Mouse (Mus musculus) limb, embryonic 14.5 days (tissue): ENCODE results near the gene Pdgfc. TPM values are rescaled to one million over a fixed set of nuclear protein-coding genes. Genes with fewer than 3 reads are reported as not detected.

ENCODE experiments used
- ATAC-seq: fragments of 200-750 bp; cut with Nextera tagmentation; 2 replicates; pipeline ENCODE4 v1.8.0; 2017; ENCODE audit warnings: low read depth, moderate number of reproducible peaks, moderate TSS enrichment; ENCODE audit not compliant: low FRiP score
- DNase-seq: peaks from one replicate; pipeline ENCODE4 v3.0.0-alpha.2; 2015; ENCODE audit warnings: low spot score
- H3K27ac ChIP-seq: fragments of 300-500 bp; sonication (generic); replicated peaks from 2 replicates; pipeline ENCODE4 v1.5.1; 2014; ENCODE audit warnings: low read depth, mild to moderate bottlenecking, low read length, moderate library complexity, mixed read lengths
- H3K27me3 ChIP-seq: fragments of 300-500 bp; sonication (generic); 2 replicates; pipeline ENCODE4 v1.6.1; 2014; ENCODE audit warnings: low read length, mixed read lengths; ENCODE audit not compliant: control insufficient read depth, insufficient read depth
- H3K36me3 ChIP-seq: fragments of 300-500 bp; sonication (generic); 2 replicates; pipeline ENCODE4 v1.6.1; 2014; ENCODE audit warnings: mild to moderate bottlenecking, low read length, moderate library complexity, mixed read lengths; ENCODE audit not compliant: control insufficient read depth, insufficient read depth
- H3K4me1 ChIP-seq: fragments of 300-500 bp; sonication (generic); 2 replicates; pipeline ENCODE4 v1.6.1; 2014; ENCODE audit warnings: antibody characterized with exemption, low read length, mixed read lengths; ENCODE audit not compliant: control insufficient read depth, insufficient read depth
- H3K4me2 ChIP-seq: fragments of 300-500 bp; sonication (generic); replicated peaks from 2 replicates; pipeline ENCODE4 v1.6.1; 2014; ENCODE audit warnings: low read depth, mild to moderate bottlenecking, low read length, moderate library complexity; ENCODE audit not compliant: severe bottlenecking
- H3K4me3 ChIP-seq: fragments of 300-500 bp; sonication (generic); replicated peaks from 2 replicates; pipeline ENCODE4 v1.5.1; 2014; ENCODE audit warnings: low read length
- H3K9ac ChIP-seq: fragments of 300-500 bp; sonication (generic); 2 replicates; pipeline ENCODE4 v1.6.1; 2014; ENCODE audit warnings: mild to moderate bottlenecking, low read depth, low read length, moderate library complexity; ENCODE audit not compliant: severe bottlenecking
- H3K9me3 ChIP-seq: fragments of 300-500 bp; sonication (generic); 2 replicates; pipeline ENCODE4 v1.6.1; 2016; ENCODE audit warnings: low read length; ENCODE audit not compliant: control insufficient read depth
- POLR2A ChIP-seq: fragments of 200-500 bp; IDR thresholded peaks from 2 replicates; pipeline ENCODE4 v1.8.0; 2012; ENCODE audit warnings: inconsistent platforms, mild to moderate bottlenecking, moderate library complexity, borderline replicate concordance; ENCODE audit not compliant: insufficient read depth, insufficient read length; ENCODE audit errors: extremely low read depth
- WGBS: fragments of 180-500 bp; shearing (Covaris S2); extraction: QIAGEN DNeasy Blood & Tissue Kit; methylation state at CpG from one replicate; pipeline ENCODE4 v1.1.7; 2014; 5-methylcytosine and 5-hydroxymethylcytosine counted together
- polyA plus RNA-seq, 2 experiments: library from polyadenylated mRNA; depleted of rRNA in 1 of 2; stranded (reverse) in 1 of 2; unstranded in 1 of 2; fragments of >200 nt; fragmentation: Nextera tagmentation in 1 of 2; extraction: Ambion mirVana in 1 of 2; gene quantifications; 2 replicates each; pipeline versions ENCODE4 v1.2.1 to v1.2.3; 2012 to 2014

Gene Pdgfc
- polyA plus RNA-seq, 2 experiments = 32.1 to 44.8 TPM

- peaks cover 14% of the 10 kb centered on the region for H3K4me1 ChIP-seq
- H3K9me3 ChIP-seq = no peaks in the 10 kb centered on the region
- H3K27ac ChIP-seq = peak overlapping the region; percentile 90
- peak overlapping the region; percentile 86 for H3K9ac ChIP-seq
- TF ChIP-seq POLR2A = no peak
- ATAC-seq (peak; percentile 88), DNase-seq (peak; percentile 63)
- peak overlapping the region; percentile 86 for H3K4me3 ChIP-seq
- H3K4me2 ChIP-seq = peak overlapping the region; percentile 75
- H3K36me3 ChIP-seq = no peaks in the 10 kb centered on the region
- 4% methylated on average over 50 of the region's 68 CpGs for WGBS
- H3K27me3 ChIP-seq = no peaks in the 10 kb centered on the region
Measured at GRCm38 (mm10) chr3:81036554-81037311, 517 bp downstream of the Pdgfc start.

- H3K4me1 ChIP-seq = peaks cover 14% of the 10 kb centered on the region
Measured at GRCm38 (mm10) chr3:81037312-81037859, 1.2 kb downstream of the Pdgfc start.

GRCm38 (mm10) chr3:81039131-81039653 is 3.0 kb downstream of the Pdgfc start:
- peak overlapping the region; percentile 75 for H3K4me2 ChIP-seq
- WGBS = 15% methylated on average over 2 of the region's 2 CpGs
- ATAC-seq (no peak), DNase-seq (peak; percentile 77)
- H3K9me3 ChIP-seq = no peaks in the 10 kb centered on the region
- peaks cover 14% of the 10 kb centered on the region for H3K4me1 ChIP-seq
- H3K36me3 ChIP-seq = no peaks in the 10 kb centered on the region
- H3K27ac ChIP-seq = no peak overlapping the region
- no peak for TF ChIP-seq POLR2A
- H3K9ac ChIP-seq = peak overlapping the region; percentile 28
- H3K27me3 ChIP-seq = no peaks in the 10 kb centered on the region
- peak overlapping the region; percentile 86 for H3K4me3 ChIP-seq

More at GRCm38 (mm10) chr3:81037312-81037859, 1.2 kb downstream of the Pdgfc start:
- Histone ChIP-seq H3K27ac (peak overlapping the region; percentile 90), H3K9ac (peak overlapping the region; percentile 86), H3K9me3 (no peaks in the 10 kb centered on the region), H3K27me3 (no peaks in the 10 kb centered on the region), H3K36me3 (no peaks in the 10 kb centered on the region), H3K4me2 (peak overlapping the region; percentile 75), H3K4me3 (peak overlapping the region; percentile 86)
- DNase-seq (no peak), ATAC-seq (peak; percentile 17)
- under 1% methylated on average over 33 of the region's 34 CpGs for WGBS
- TF ChIP-seq POLR2A = no peak

- Histone ChIP-seq H3K36me3 (no peaks in the 10 kb centered on the region), H3K4me2 (0 out of 2 replicates have a peak overlapping the region, but pooled peaks have one; percentile 5), H3K9me3 (no peaks in the 10 kb centered on the region), H3K4me3 (no peak overlapping the region), H3K27me3 (no peaks in the 10 kb centered on the region), H3K4me1 (peaks cover 39% of the 10 kb centered on the region), H3K27ac (no peak overlapping the region), H3K9ac (no peak overlapping the region)
- DNase-seq (no peak), ATAC-seq (peak; percentile 13; the same call in 1 of the 2 replicates)
- no peak for TF ChIP-seq POLR2A
- WGBS = 60% methylated on average over 2 of the region's 2 CpGs
Measured at GRCm38 (mm10) chr3:81044653-81045343, 8.6 kb downstream of the Pdgfc start.
